In the genomic region with DNA sequence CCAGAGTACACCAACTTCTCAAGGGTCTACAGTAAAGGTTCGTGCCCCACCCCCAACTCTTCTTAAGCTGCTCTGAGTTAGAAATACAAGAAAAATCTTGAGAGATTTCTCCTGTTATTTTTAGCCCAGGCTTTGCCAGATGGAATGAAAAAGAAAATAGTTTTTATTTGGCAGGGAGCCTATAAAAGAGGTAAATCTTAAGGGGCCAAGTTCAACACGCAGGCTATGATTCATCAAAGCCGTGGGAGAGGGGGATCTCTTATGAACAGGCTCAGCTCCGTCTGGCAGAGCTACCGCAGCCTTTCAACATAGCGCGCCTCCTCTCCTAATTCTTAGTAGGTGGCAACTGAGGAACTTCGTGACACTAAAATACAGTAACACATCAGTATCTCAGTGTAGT, we compare ENCODE assay signal across 13 mouse cellular contexts. TPM values are rescaled to one million over a fixed set of nuclear protein-coding genes. Genes with fewer than 3 reads are reported as not detected.
DNase-seq lines count a peak whose midpoint lies in the region; ATAC-seq lines count a peak whose summit lies in the region.
"Had no signal": no experiment of that assay in that cellular context is flagged by ENCODE, and none has a peak within 500 bp of the region (broad histone marks: within the 10 kb centered on the region; RNA-seq: fewer than 3 reads in every experiment).

No protein-coding gene starts in this region.

- H3K36me3 ChIP-seq in limb, embryonic 11.5 days (ENCODE audit: control insufficient read depth, insufficient read depth, low read length), result peaks cover 53% of the 10 kb centered on the region

- ATAC-seq in limb, embryonic 11.5 days (ENCODE audit: insufficient number of reproducible peaks, low FRiP score, low TSS enrichment, low read depth), result no peak
- no peak for ATAC-seq in megakaryocyte, adult 5-6 weeks (ENCODE audit: poor library complexity, severe bottlenecking)
- ATAC-seq: CD4-positive, CD25-positive, alpha-beta regulatory T cell, adult 4 months; midbrain, embryonic 16.5 days had no signal

- 92% methylated on average over 8 of the region's 8 CpGs for WGBS in limb, embryonic 11.5 days

- no peak overlapping the region for H3K27ac ChIP-seq in limb, embryonic 11.5 days (replicated peaks; ENCODE audit: low read depth, low read length)
- H3K27ac ChIP-seq: hindbrain, embryonic 15.5 days had no signal

- no peak overlapping the region for H3K4me2 ChIP-seq in limb, embryonic 11.5 days (ENCODE audit: low read depth, severe bottlenecking)
- H3K4me2 ChIP-seq: heart, embryonic 12.5 days; hindbrain, embryonic 15.5 days had no signal

- no peaks in the 10 kb centered on the region for H3K27me3 ChIP-seq in limb, embryonic 11.5 days (ENCODE audit: control insufficient read depth, insufficient read depth, low read length)
- H3K27me3 ChIP-seq: heart, embryonic 12.5 days; hindbrain, embryonic 15.5 days; Patski had no signal

- peaks cover 10% of the 10 kb centered on the region; the same call in 1 of the 2 replicates for H3K4me1 ChIP-seq in limb, embryonic 11.5 days (ENCODE audit: control insufficient read depth, insufficient read depth, low read length)

- H3K9me3 ChIP-seq in limb, embryonic 11.5 days (ENCODE audit: control insufficient read depth, low read length), result no peaks in the 10 kb centered on the region
- H3K9me3 ChIP-seq: heart, embryonic 12.5 days; hindbrain, embryonic 15.5 days had no signal

- H3K4me3 ChIP-seq in limb, embryonic 11.5 days (ENCODE audit: low read depth, low read length), result no peak overlapping the region
- H3K4me3 ChIP-seq: heart, embryonic 12.5 days; hindbrain, embryonic 15.5 days had no signal

- intact Hi-C loops in left cerebral cortex, postnatal 36 days (cut with DNase I), result loop anchor here (2.0 to 5.0 kb wide), 2 partner anchors 29 to 59 kb away; a partner anchor contains a TSS

- H3K9ac ChIP-seq in limb, embryonic 11.5 days (ENCODE audit: low read length), result no peak overlapping the region
- H3K9ac ChIP-seq: heart, embryonic 12.5 days; hindbrain, embryonic 15.5 days had no signal

- DNase-seq in frontal cortex, adult 2 months (ENCODE audit: extremely low spot score in 1 of 2, low spot score in 1 of 2), result peak; percentile 79 to 81
- DNase-seq in frontal cortex, postnatal 10 days (ENCODE audit: low spot score in 2 of 2), result no peak
- DNase-seq in left cerebral cortex, postnatal 36 days (ENCODE audit: low spot score in 2 of 2), result peak; percentile 38 to 43
- DNase-seq in left cerebral cortex, adult 11 months (ENCODE audit: low spot score), result no peak
- peak; percentile 46 for DNase-seq in MN1 (ENCODE audit: low spot score)
- DNase-seq in limb, embryonic 11.5 days (ENCODE audit: low spot score), result peak; percentile 14
- no peak for DNase-seq in spleen, postnatal 4 days (ENCODE audit: low spot score in 2 of 2)

RNA-seq across cellular contexts. Expression of a gene that starts 10.0 kb away (rescaled TPM):
- polyA plus RNA-seq in frontal cortex, adult 2 months (2012; rRNA removed), result 626 and 656 TPM in 2 replicates
- 100 to 1,000 TPM; 590 to 647 TPM for total RNA-seq in left cerebral cortex, postnatal 36 days (2021)
- polyA plus RNA-seq in limb, embryonic 11.5 days (2014; fragmentation: Nextera tagmentation; extraction: Ambion mirVana), result 309 and 322 TPM in 2 replicates
- 30.0 and 33.3 TPM in 2 replicates for total RNA-seq in megakaryocyte, adult 5-6 weeks (2015)
- 26.9 and 28.9 TPM in 2 replicates for total RNA-seq in megakaryocyte, adult 5-6 weeks (2017)

RNA-seq across cellular contexts. Expression of a gene that starts 29.4 kb away (rescaled TPM):
- polyA plus RNA-seq in frontal cortex, adult 2 months (2012; rRNA removed), result 0.27 and 0.30 TPM in 2 replicates
- total RNA-seq in left cerebral cortex, postnatal 36 days (2021), result 1 to 10 TPM; 2.2 to 3.1 TPM
- 0.09 TPM in 1 of 2 replicates, not detected in the other for polyA plus RNA-seq in limb, embryonic 11.5 days (2014; fragmentation: Nextera tagmentation; extraction: Ambion mirVana)
- total RNA-seq in megakaryocyte, adult 5-6 weeks (2015), result 0.40 TPM in 1 of 2 replicates, not detected in the other
- total RNA-seq in megakaryocyte, adult 5-6 weeks (2017), result 0.12 TPM in 1 of 2 replicates, not detected in the other

Comparison
In these comparisons a context has a peak if more than half of its experiments do, and no peak if none do; other contexts are left out.
1. DNase-seq: peak in frontal cortex, adult 2 months (2 of 2), left cerebral cortex, postnatal 36 days (2 of 2), MN1 (single experiment) and limb, embryonic 11.5 days (single experiment); none in frontal cortex, postnatal 10 days (0 of 2), left cerebral cortex, adult 11 months (single experiment) and spleen, postnatal 4 days (0 of 2).
2. RNA of a gene that starts 10.0 kb away (total RNA-seq): 590 to 647 TPM in left cerebral cortex, postnatal 36 days; 26.9 to 33.3 TPM in megakaryocyte, adult 5-6 weeks; every median in the first group is over 10 times any median in the second.